Mouse (Mus musculus) kidney, adult 11 months (tissue): ENCODE data around the gene Supt16.
A peak's percentile ranks its signal among the peaks of the same experiment; 100 is the strongest.

ENCODE experiments used
- DNase-seq: peaks from one replicate; pipeline ENCODE4 v3.0.0; 2022

Supt16 gene

GRCm38 (mm10) chr14:52144165-52144564, 53.1 kb downstream of the Supt16 start:
- no peak for DNase-seq

GRCm38 (mm10) chr14:52141445-52142127, 55.6 kb downstream of the Supt16 start:
- no peak for DNase-seq

- no peak for DNase-seq
These were observed 56.4 kb downstream of the Supt16 start for GRCm38 (mm10) chr14:52140577-52141444.

GRCm38 (mm10) chr14:52133584-52133983, 63.6 kb downstream of the Supt16 start:
- no peak for DNase-seq

GRCm38 (mm10) chr14:52124636-52125035, 72.6 kb downstream of the Supt16 start:
- peak; percentile 29 for DNase-seq

GRCm38 (mm10) chr14:52123918-52124317, 73.3 kb downstream of the Supt16 start:
- DNase-seq = peak; percentile 46

- DNase-seq = no peak
These were observed 77.0 kb downstream of the Supt16 start for GRCm38 (mm10) chr14:52120169-52120568.

GRCm38 (mm10) chr14:52118823-52119608, 78.2 kb downstream of the Supt16 start:
- peak; percentile 41 for DNase-seq

- DNase-seq = no peak
These were observed 78.8 kb downstream of the Supt16 start for GRCm38 (mm10) chr14:52118456-52118822.

GRCm38 (mm10) chr14:52117241-52117640, 80.0 kb downstream of the Supt16 start:
- no peak for DNase-seq

- no peak for DNase-seq
These were observed 83.1 kb downstream of the Supt16 start for GRCm38 (mm10) chr14:52114101-52114500.
